Mouse (Mus musculus): ENCODE data around the gene Ttc41. TPM values are rescaled to one million over a fixed set of nuclear protein-coding genes. Genes with fewer than 3 reads are reported as not detected.
A peak's percentile ranks its signal among the peaks of the same experiment; 100 is the strongest.
"Not testable (repeated sequence)": the region's sequence is repeated elsewhere in the genome, so short reads cannot be mapped to it uniquely, and the experiment has no call there.

Ttc41 gene
- 1 to 10 TPM; 1.2 to 1.5 TPM for total RNA-seq (2021)

DNA sequence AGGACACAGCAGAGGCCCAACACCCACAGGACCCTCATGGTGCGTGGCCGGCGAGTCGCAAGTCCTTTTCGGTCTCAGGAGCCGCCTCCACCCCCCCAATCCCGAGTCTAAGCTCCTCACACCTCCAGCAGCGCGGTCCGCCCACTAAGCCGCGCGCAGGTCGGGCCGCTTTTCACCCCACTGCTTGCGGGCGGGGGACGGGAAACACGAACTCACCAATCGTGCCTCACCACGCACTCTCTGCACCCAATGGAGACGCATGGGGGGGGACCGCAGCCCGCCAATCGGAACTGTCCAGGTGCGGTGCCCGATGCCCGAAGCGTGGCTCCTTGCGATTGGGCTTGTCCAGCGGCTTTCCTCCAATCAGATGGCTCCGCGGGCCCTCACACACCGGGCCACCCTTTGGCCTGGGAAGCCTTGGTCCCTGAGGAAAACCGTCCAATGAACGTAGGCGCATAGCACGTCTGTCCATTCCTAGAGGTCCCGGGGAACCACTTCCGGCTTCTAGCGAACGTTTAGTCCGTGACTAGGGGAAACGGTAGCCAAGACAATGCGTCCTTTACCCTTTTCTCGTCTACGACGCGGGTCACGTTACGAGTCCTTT, at the start of gene Ttc41, which contains the start of gene Hsp90b1:
Gene Ttc41, plus strand, starts transcription at position 494 of the 604 bp plus-strand sequence.
Gene Hsp90b1, minus strand, starts transcription at position 192 of the 604 bp plus-strand sequence.
- DNase-seq (ENCODE audit: extremely low spot score in 1 of 2, low spot score in 1 of 2): peak; percentile 88 to 93

DNA sequence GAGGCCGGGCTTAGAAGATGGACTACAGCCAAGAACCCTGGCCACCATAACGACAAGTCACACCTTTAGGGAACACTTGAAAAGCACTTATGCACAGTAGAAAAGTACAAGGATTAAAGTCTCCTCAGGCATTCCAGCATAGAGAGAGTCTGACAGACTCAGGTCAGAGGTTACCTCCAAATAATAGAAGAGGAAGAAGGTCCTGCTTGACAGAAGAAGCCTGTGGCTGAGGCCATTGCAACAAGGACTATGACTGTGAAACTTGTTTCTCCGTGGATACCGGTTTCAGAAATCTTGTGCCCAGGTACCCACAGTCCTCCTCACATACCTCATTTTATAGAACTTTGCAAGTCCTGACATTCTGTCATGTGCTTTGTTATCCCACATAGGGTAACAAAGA, 35.1 kb upstream of the Ttc41 start:
- DNase-seq (ENCODE audit: extremely low spot score in 1 of 2, low spot score in 1 of 2): not testable (repeated sequence)

DNA sequence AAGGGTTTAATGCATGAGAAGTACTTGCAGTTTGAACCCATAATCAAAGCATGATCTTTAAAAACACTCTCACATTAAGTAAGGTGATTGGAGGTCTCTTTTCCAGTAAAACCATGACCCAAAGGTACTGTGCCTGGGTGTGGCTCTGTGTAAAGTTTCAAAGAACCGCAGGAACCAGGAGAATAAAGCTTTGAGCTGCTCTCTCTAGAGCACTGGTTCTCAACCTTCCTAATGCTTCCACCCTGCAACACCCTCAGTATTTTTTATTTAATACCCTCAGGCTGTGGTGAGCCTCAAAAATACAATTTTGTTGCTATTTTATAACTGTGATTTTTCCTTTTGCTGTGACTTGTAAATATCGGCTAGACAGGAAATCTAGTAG, 20.8 kb upstream of the Ttc41 start:
- DNase-seq (ENCODE audit: extremely low spot score in 1 of 2, low spot score in 1 of 2): not testable (repeated sequence)

GRCm38 (mm10) chr10:86685179-86686016, 20.2 kb upstream of the Ttc41 start:
- DNase-seq (ENCODE audit: extremely low spot score in 1 of 2, low spot score in 1 of 2): peak; percentile 78 to 79

GRCm38 (mm10) chr10:86686017-86686360, 19.6 kb upstream of the Ttc41 start:
- not testable (repeated sequence) for DNase-seq (ENCODE audit: extremely low spot score in 1 of 2, low spot score in 1 of 2)

- DNase-seq (ENCODE audit: extremely low spot score in 1 of 2, low spot score in 1 of 2): no peak
Measured at GRCm38 (mm10) chr10:86700251-86700650, 5.4 kb upstream of the Ttc41 start.

GRCm38 (mm10) chr10:86700973-86701372, 4.6 kb upstream of the Ttc41 start:
- no peak for DNase-seq (ENCODE audit: extremely low spot score in 1 of 2, low spot score in 1 of 2)

- DNase-seq (ENCODE audit: extremely low spot score in 1 of 2, low spot score in 1 of 2): no peak
Measured at GRCm38 (mm10) chr10:86702312-86702920, 3.2 kb upstream of the Ttc41 start.

DNA sequence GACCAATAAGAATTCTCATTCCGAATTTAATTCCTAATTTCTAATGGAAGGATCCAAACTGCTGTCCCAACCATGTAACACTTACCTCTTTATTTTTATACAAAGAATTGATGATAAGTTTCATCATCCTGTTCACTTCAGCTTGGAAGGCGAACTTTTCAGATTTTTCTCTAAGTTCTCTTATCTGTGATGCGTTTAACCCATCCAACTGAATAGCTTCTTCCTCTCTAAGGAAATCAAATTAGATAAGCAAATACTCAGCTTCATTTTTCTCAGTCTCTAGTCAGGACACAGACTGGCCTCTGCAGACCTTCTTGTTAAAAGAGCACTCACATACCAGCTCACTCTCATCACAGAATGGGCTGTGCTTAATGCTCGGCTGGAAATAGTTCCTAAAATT, 2.2 kb upstream of the Ttc41 start:
- no peak for DNase-seq (ENCODE audit: extremely low spot score in 1 of 2, low spot score in 1 of 2)

DNA sequence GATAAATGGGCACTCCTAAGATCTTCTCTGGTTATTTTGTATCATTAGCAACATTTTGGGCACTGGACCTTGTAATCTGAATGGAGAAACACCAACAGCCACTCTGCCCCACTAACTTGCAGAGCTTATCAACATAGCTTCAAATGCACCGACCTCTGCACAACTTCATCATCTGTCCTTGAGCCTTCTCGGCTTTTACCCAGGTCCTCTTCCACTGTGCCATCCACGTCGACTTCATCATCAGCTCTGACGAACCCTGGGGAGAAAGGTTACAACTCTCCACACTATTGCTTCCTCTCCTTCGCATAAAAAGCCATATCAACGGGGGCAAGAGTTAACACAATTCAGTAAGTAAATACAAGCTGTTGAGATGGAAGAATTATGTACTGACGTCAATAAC, 1.5 kb upstream of the Ttc41 start:
- no peak for DNase-seq (ENCODE audit: extremely low spot score in 1 of 2, low spot score in 1 of 2)

DNA sequence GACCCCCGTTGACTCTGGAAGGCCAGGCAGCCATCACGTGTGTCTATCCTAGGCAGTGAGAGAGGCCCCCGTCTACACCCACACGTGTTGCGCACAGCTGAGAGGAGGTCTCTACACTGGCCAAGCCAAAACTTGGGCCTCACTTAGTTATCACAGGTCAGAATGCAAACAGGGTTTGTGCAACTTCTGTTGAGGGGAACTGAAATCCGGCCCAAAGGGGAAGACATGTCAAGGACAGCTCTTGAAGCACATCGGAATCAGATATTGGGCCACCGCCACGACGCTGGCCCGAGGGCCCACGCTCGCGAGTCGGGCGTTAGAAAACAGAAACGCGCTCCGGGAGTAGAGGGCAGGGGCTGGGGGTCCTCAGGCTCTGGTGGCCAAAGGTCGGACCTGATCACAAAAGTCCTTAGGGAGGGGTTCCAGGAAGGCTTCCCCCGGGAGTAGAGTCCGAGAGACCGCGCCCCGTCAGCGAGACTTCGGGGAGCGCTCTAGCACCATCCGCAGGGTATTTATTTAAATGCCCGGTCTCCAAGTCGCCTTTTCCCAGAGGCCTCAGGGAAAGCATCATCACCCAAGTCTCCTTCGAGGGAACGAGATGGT, 921 bp upstream of the Ttc41 start:
- peak in 1 of 2 experiments; percentile 13 for DNase-seq (ENCODE audit: extremely low spot score in 1 of 2, low spot score in 1 of 2)

- peak; percentile 62 to 73 for DNase-seq (ENCODE audit: extremely low spot score in 1 of 2, low spot score in 1 of 2)
Measured at GRCm38 (mm10) chr10:86705922-86706752, 526 bp downstream of the Ttc41 start.

DNA sequence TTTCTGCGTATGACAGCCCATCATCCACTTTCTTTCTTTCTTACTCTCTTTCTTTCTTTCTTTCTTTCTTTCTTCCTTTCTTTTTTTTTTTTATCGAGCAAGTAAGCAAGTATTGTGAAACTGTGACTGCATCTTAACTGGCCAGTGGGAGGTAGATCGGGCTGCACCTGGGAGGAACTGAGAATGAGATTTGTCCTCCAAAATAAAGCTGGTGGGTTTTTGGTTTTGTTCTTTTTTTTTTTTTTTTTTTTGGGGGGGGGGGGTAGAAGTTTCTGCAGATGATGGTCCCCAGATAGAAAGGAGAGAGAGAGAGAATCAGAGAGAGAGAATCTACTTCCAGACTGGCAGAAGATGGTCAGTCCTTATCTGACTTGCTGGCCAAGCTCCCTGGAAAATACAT, 1.5 kb downstream of the Ttc41 start:
- no peak for DNase-seq (ENCODE audit: extremely low spot score in 1 of 2, low spot score in 1 of 2)

DNA sequence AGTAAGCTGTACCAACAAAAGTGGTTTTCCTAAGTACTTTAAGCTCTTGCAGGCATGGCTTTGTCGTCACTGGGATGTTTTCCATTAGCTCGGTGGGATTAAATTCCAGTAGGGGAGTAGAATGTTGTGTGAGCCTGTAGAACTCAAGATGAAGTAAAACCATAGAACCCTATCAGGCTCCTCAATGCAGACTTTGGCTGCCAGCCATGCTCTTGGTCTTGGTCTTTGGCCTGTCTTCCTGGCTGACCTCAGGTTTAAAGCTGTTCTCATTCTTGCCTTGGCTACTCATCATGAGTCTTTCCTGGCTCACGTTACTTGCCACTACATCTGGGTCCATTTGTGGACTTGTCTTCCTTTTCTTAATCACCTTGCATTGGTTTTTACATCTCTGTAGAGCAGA, 6.5 kb downstream of the Ttc41 start:
- DNase-seq (ENCODE audit: extremely low spot score in 1 of 2, low spot score in 1 of 2): no peak

GRCm38 (mm10) chr10:86727548-86727980, 22.0 kb downstream of the Ttc41 start:
- DNase-seq (ENCODE audit: extremely low spot score in 1 of 2, low spot score in 1 of 2): peak in 1 of 2 experiments; percentile 11

DNA sequence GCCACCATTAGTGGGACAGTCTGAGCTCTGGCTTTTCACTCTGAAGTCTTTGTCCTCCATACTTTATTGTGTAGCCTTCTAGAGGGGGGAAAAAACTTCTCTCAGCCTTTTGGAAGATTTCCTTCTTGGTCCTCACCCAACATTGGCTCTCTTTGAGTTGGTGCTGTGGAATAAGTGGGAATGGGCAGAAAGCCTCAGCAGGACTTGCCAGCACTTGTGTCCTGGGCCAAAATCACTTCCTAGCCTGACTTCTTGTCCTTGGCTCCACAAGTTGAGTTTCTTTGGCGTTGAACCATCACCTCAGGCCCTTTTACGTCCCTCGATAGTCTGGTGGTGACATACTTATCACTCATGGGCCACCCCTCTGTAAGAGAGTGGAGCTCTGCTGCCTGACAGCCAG, 22.6 kb downstream of the Ttc41 start:
- no peak for DNase-seq (ENCODE audit: extremely low spot score in 1 of 2, low spot score in 1 of 2)

- DNase-seq (ENCODE audit: extremely low spot score in 1 of 2, low spot score in 1 of 2): peak; percentile 78 to 98
Measured at GRCm38 (mm10) chr10:86730823-86731499, 25.4 kb downstream of the Ttc41 start.

DNA sequence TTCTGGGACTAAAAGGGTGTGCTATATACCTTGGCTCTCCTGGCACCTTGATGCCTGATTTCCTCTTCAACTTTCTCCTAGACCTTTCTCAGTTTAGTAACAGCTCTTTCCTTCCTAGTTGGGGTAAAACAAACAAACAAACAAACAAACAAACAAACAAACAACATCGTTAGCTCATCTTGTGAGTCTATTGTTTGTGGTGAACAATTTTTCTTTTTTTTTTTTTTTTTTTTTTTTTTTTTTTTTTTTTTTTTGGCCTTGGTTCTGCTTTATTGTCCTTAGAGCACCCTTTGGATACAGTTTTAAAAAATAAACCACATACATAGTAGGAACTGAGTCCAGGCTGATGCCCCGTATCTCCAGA, 25.9 kb downstream of the Ttc41 start:
- no peak for DNase-seq (ENCODE audit: extremely low spot score in 1 of 2, low spot score in 1 of 2)

GRCm38 (mm10) chr10:86735036-86735435, 29.4 kb downstream of the Ttc41 start:
- no peak for DNase-seq (ENCODE audit: extremely low spot score in 1 of 2, low spot score in 1 of 2)

GRCm38 (mm10) chr10:86742918-86743317, 37.3 kb downstream of the Ttc41 start:
- no peak for DNase-seq (ENCODE audit: extremely low spot score in 1 of 2, low spot score in 1 of 2)
